Mouse (Mus musculus): Measurements from ENCODE around the gene Shisa3. TPM values are rescaled to one million over a fixed set of nuclear protein-coding genes. Genes with fewer than 3 reads are reported as not detected.

The Shisa3 gene
- polyA plus RNA-seq, 1 experiment from 2014 or later = 2.3 TPM

Small RNA genes within 50 kb of the gene (microRNA-seq; reads per million reads assigned to microRNA genes)
- not detected for gene Gm23617

Other genes with a start within 250 kb of the Shisa3 start
- gene Bend4, start 179.6 kb upstream of the Shisa3 start, polyA plus RNA-seq (2015; fragmentation: Nextera tagmentation; extraction: Ambion mirVana) = 12.3 and 12.7 TPM in 2 replicates
- gene Atp8a1, start 239.6 kb downstream of the Shisa3 start, polyA plus RNA-seq (2015; fragmentation: Nextera tagmentation; extraction: Ambion mirVana) = 10.5 and 13.0 TPM in 2 replicates